Mouse (Mus musculus) G1E (cell line): Measurements from ENCODE around the gene Lonp1.

Experiments used
- CTCF ChIP-seq: IDR thresholded peaks from 2 replicates; pipeline ENCODE4 v1.5.1; 2012; ENCODE audit warnings: low read depth, low read length, inconsistent platforms, mixed read lengths
- GATA1 ChIP-seq: IDR thresholded peaks from 2 replicates; pipeline ENCODE4 v1.6.1; 2012; ENCODE audit warnings: borderline replicate concordance, low read length, inconsistent platforms, mixed read lengths
- GATA2 ChIP-seq: IDR thresholded peaks from 2 replicates; pipeline ENCODE4 v1.6.1; 2012; ENCODE audit warnings: low read depth, low read length, inconsistent platforms, borderline replicate concordance
- POLR2AphosphoS5 ChIP-seq: IDR thresholded peaks from 2 replicates; pipeline ENCODE4 v1.6.1; 2012; ENCODE audit warnings: low read depth, low read length, inconsistent platforms; ENCODE audit not compliant: insufficient replicate concordance
- TAL1 ChIP-seq: conservative IDR thresholded peaks from 2 replicates; pipeline ENCODE4 v1.6.1; 2012; ENCODE audit warnings: low read depth, low read length, inconsistent platforms, mixed read lengths

DNA sequence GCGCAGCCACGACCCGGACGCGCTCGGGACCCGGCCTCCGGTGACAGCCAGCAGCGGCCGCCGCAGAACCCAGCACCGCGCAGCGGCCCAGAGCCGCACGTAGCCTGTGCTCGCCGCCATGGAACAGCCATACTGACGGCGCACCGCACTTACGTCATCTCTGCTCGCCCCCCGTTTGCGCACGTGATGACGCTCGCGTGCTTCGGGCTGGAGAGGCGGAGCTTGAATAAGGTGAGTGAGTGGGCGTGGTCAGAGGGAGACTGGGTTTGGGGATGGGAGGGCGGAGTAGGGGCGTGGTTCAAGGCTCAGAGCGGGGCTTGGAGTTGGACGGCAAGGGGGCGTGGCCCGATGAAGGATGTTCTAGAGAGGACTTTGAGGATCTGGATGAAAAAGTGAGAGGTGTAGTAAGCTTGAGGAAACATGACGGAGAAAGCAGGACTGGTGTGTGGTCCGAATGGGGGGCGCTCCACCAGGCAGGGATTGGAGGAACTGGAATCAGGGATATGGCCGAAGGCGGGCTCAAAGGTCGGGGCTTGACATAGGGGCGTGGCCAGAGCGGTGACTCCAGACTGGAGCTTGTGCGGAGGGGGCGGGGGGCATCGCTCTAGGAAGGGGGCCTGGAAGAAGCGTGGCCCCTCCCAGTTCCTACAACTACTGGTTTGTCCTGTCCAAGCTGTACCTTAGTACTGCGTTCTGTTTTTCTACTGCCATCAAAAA is at the start of gene Lonp1:
- TF ChIP-seq CTCF (no peak), TAL1 (no peak), GATA2 (no peak), GATA1 (no peak), POLR2AphosphoS5 (no peak)
